Mouse (Mus musculus) testis, adult 2 months (tissue): ENCODE measurements around the gene Polr3h.

ENCODE experiments used
- CTCF ChIP-seq: fragments of 200-500 bp; IDR thresholded peaks from 2 replicates; pipeline ENCODE4 v1.5.1; 2012; ENCODE audit warnings: low read depth, mild to moderate bottlenecking, inconsistent platforms, low read length, moderate library complexity; ENCODE audit not compliant: control insufficient read depth, insufficient read depth, insufficient replicate concordance
- POLR2A ChIP-seq: fragments of 200-500 bp; IDR thresholded peaks from 2 replicates; pipeline ENCODE4 v1.6.1; 2012; ENCODE audit warnings: low read depth, mild to moderate bottlenecking, inconsistent platforms, low read length, moderate library complexity; ENCODE audit not compliant: control insufficient read depth

DNA sequence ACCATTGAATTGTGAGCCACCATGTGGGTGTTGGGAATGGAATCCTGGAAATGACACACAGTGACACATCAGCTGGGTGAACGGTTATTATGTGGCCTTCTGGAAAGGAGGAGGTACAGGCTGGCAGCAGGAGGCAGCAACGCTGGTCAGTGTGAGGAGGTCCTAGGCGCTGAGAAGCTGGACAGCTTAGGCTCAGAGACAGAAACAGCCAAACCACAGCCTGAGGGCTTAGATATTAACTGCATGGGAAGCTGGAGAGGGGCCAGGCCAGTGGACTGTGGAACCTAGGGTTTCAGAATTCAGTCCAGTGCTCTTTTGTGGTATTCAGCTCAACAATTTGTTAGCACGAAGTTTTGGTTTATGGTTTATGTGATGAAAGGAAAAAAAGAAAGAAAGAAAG, 1.7 kb upstream of the Polr3h start:
- TF ChIP-seq POLR2A (no peak), CTCF (no peak)
